Mouse (Mus musculus) heart, embryonic 16.5 days (tissue): ENCODE data around the gene Actrt2. TPM values are rescaled to one million over a fixed set of nuclear protein-coding genes. Genes with fewer than 3 reads are reported as not detected.

Experiments
- ATAC-seq: fragments of 200-750 bp; cut with Nextera tagmentation; replicated peaks from 2 replicates; pipeline ENCODE4 v1.8.0; 2017; ENCODE audit warnings: moderate number of reproducible peaks; ENCODE audit not compliant: insufficient read depth, low FRiP score; ENCODE audit errors: extremely low read depth
- H3K27ac ChIP-seq: fragments of 300-500 bp; sonication (generic); 2 replicates; pipeline ENCODE4 v1.5.1; 2014; ENCODE audit warnings: mild to moderate bottlenecking, low read length, control low read depth, moderate library complexity
- H3K27me3 ChIP-seq: fragments of 300-500 bp; sonication (generic); 2 replicates; pipeline ENCODE4 v1.6.1; 2014; ENCODE audit warnings: low read length, mixed read lengths; ENCODE audit not compliant: control insufficient read depth, insufficient read depth
- H3K36me3 ChIP-seq: fragments of 300-500 bp; sonication (generic); 2 replicates; pipeline ENCODE4 v1.6.1; 2014; ENCODE audit not compliant: control insufficient read depth, insufficient read depth
- H3K4me1 ChIP-seq: fragments of 300-500 bp; sonication (generic); 2 replicates; pipeline ENCODE4 v1.6.1; 2014; ENCODE audit warnings: low read length, mixed read lengths; ENCODE audit not compliant: control insufficient read depth, insufficient read depth
- H3K4me2 ChIP-seq: fragments of 300-500 bp; sonication (generic); 2 replicates; pipeline ENCODE4 v1.6.1; 2014; ENCODE audit warnings: low read depth, mild to moderate bottlenecking, control low read depth, low read length
- H3K4me3 ChIP-seq: fragments of 300-500 bp; sonication (generic); 2 replicates; pipeline ENCODE4 v1.5.1; 2014; ENCODE audit warnings: mild to moderate bottlenecking, control low read depth, low read length
- H3K9ac ChIP-seq: fragments of 300-500 bp; sonication (generic); 2 replicates; pipeline ENCODE4 v1.6.1; 2014; ENCODE audit warnings: low read length, control low read depth
- H3K9me3 ChIP-seq: fragments of 300-500 bp; sonication (generic); replicated peaks from 2 replicates; pipeline ENCODE4 v1.6.1; 2016; ENCODE audit warnings: low read length; ENCODE audit not compliant: control insufficient read depth
- WGBS: fragments of 180-500 bp; shearing (Covaris S2); extraction: QIAGEN DNeasy Blood & Tissue Kit; methylation state at CpG from one replicate; pipeline ENCODE4 v1.1.7; 2014; 5-methylcytosine and 5-hydroxymethylcytosine counted together
- polyA plus RNA-seq: library from polyadenylated mRNA; unstranded; fragments of >200 nt; fragmentation: Nextera tagmentation; extraction: Ambion mirVana; gene quantifications from 2 replicates; pipeline ENCODE4 v1.2.1, GENCODE M21; 2015

Actrt2 gene
- polyA plus RNA-seq, 1 experiment from 2014 or later = not detected

DNA sequence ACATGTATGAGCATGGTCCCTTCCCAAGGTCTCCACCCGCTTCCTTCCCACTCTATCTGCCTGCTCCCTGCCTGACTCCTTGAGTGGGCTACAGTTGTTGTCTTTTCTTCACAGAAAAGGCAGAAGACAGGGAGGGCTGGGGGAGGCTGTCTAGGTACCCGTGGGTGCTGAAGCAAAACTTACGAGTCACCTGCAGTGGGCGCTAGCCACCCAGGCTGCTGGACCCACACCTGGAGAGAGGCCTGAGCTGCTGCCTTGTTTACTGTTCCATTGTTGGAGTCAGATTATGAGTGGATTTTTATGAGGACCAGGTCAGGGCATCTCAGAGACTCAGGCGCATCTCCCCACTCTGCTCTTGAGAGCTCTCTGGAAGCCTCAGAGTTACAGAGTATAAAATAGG is 28.9 kb upstream of the Actrt2 start:
- Histone ChIP-seq H3K36me3 (no peaks in the 10 kb centered on the region), H3K4me2 (no peak overlapping the region), H3K4me1 (peaks cover 20% of the 10 kb centered on the region), H3K9me3 (no peaks in the 10 kb centered on the region), H3K27ac (no peak overlapping the region), H3K27me3 (no peaks in the 10 kb centered on the region; the same call in 1 of the 2 replicates), H3K9ac (no peak overlapping the region), H3K4me3 (no peak overlapping the region)
- no peak for ATAC-seq
- WGBS = 69% methylated on average over 5 of the region's 5 CpGs

DNA sequence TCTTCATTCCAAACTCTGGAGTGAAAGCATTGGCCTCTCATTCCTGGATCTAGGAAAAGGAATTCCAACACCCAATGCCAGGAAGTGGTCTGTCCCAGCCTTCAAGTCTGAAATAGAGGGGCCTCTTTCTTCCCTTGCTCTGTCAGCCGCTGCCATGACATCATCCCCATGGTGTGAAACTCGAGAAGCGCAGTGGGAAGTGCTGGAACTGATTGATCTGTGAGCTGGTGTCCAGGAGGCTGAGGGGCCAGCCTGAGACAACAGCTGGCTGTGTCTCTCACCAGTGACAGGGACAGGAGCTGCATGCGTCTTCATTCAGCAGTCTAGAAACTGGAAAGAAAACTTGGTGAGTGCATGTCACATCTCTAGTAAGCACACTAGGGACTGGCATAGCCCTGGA is 28.5 kb upstream of the Actrt2 start:
- H3K36me3 ChIP-seq = no peaks in the 10 kb centered on the region
- no peaks in the 10 kb centered on the region for H3K9me3 ChIP-seq
- 12% methylated on average over 4 of the region's 4 CpGs for WGBS
- H3K27ac ChIP-seq = no peak overlapping the region
- H3K27me3 ChIP-seq = no peaks in the 10 kb centered on the region; the same call in 1 of the 2 replicates
- no peak overlapping the region for H3K4me2 ChIP-seq
- H3K9ac ChIP-seq = no peak overlapping the region
- ATAC-seq = no peak
- peaks cover 16% of the 10 kb centered on the region for H3K4me1 ChIP-seq
- H3K4me3 ChIP-seq = no peak overlapping the region

DNA sequence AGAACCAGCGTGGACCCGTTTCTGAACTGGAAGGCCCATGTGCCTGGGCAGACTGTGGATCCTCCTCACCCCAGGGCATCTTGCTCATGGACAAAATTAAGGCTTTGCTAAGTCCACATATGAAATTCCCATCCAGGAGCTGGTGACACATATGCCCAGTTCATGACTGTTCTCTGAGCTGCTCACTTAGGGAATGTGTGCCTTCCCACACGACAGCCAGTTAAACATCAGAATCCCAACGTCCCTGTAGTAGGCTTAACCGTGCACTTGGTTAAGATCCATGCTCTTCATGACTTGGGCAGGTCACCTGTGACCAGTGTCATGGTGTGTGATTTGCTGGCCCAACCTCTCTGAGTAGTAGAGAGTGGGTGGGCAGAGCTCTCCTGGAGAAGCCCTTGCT is 26.7 kb upstream of the Actrt2 start:
- WGBS = 88% methylated on average over 5 of the region's 5 CpGs
- H3K36me3 ChIP-seq = no peaks in the 10 kb centered on the region
- peaks cover 3% of the 10 kb centered on the region; the same call in 1 of the 2 replicates for H3K4me1 ChIP-seq
- H3K4me3 ChIP-seq = no peak overlapping the region
- H3K9me3 ChIP-seq = no peaks in the 10 kb centered on the region
- no peak overlapping the region for H3K27ac ChIP-seq
- H3K4me2 ChIP-seq = no peak overlapping the region
- no peak for ATAC-seq
- no peak overlapping the region for H3K9ac ChIP-seq
- H3K27me3 ChIP-seq = no peaks in the 10 kb centered on the region; the same call in 1 of the 2 replicates

DNA sequence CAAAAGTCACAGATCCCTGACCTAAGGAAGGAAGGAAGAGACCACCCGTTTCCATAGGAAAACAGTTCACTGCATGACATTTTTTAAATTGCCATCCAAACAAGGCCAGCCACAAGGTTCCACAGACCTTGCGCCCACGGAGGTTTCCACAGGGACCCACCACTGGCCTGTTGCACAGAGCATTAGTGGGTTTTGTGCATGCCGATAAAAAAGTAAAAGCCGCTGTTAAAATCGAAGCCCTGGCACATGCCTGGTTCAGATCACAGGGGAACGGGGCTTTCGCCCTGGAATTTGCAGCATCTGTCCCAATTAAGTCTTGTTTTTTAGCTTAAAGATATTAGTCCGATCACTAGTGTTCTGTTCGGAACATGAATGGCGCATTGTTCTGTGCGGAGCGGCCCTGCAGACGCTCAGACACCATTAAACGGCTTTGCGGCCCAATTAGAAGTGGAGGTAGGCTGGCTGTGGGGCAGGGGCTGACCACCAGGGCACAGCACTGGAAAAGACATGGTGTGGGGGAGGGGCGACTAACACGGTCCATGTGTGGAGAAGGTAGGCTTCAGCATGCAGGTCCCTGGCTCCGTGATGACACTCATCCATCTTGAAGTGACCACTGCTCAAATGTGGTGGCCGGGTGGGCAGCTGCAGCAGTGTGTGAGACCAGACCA is 25.8 kb upstream of the Actrt2 start:
- 78% methylated on average over 20 of the region's 20 CpGs for WGBS

DNA sequence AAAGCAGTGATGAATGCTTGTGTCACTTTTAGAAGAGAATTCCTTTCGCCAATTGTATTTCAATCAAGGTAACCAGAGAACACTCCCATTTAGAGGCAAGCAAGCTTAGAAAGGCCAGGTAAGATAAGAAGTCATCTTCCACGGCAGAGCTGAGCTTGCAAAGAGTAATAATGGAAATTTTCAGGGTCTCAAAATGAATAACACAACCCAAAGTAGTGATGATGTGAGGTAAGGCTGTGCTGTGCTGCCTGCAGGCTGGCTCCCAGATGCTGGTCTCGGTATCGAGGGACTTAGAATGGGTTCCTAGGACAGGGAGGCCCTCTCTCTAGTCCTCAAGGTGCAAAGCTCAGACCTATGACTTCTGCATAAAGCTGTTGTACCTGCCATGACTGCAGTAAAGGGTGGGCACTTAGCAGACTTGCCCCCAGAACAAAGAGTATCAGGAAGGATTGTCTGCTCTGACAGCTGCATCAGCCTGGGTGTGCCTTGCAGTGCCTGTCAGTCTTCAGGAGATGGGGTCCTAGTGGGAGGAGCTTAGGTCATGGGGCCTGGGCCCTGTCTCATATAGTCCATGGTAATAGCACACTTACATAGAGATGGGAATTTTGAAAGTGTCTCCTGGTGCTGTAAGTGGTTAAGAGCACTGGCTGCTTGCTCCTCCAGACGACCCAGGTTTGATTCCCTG is 15.5 kb upstream of the Actrt2 start:
- Histone ChIP-seq H3K27ac (no peak overlapping the region), H3K27me3 (no peaks in the 10 kb centered on the region), H3K4me2 (no peak overlapping the region), H3K36me3 (no peaks in the 10 kb centered on the region), H3K4me3 (no peak overlapping the region), H3K9me3 (no peaks in the 10 kb centered on the region), H3K9ac (no peak overlapping the region), H3K4me1 (no peaks in the 10 kb centered on the region)
- no peak for ATAC-seq
- 74% methylated on average over 5 of the region's 5 CpGs for WGBS

More for the DNA sequence above, 25.8 kb upstream of the Actrt2 start:
- Histone ChIP-seq H3K4me2 (no peak overlapping the region), H3K27ac (no peak overlapping the region), H3K4me3 (no peak overlapping the region), H3K9me3 (no peaks in the 10 kb centered on the region), H3K4me1 (no peaks in the 10 kb centered on the region), H3K27me3 (no peaks in the 10 kb centered on the region; the same call in 1 of the 2 replicates), H3K36me3 (no peaks in the 10 kb centered on the region), H3K9ac (no peak overlapping the region)
- ATAC-seq = no peak

DNA sequence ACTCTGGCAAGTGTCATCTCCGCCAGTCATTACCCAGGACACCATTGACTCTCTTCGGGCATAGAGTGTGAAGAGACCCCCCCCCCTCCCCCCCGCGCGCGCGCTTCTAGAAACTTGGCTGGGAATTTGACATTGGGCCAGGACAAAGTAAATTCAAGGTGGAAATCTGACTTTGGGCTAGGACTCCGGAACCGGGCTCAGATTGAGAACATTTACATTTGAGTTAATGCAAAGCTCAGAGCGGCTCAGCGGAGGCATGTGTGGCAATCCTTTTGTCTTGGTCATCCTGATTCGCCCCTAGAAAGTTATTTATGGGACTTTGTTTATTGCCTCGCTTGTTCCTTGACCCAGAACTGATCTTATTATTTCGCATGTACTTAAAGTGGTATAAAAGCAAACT is 14.6 kb upstream of the Actrt2 start:
- Histone ChIP-seq H3K36me3 (no peaks in the 10 kb centered on the region), H3K4me3 (no peak overlapping the region), H3K4me2 (no peak overlapping the region), H3K27me3 (no peaks in the 10 kb centered on the region), H3K4me1 (no peaks in the 10 kb centered on the region), H3K27ac (no peak overlapping the region), H3K9me3 (no peaks in the 10 kb centered on the region), H3K9ac (no peak overlapping the region)
- ATAC-seq = no peak
- WGBS = 64% methylated on average over 14 of the region's 14 CpGs

DNA sequence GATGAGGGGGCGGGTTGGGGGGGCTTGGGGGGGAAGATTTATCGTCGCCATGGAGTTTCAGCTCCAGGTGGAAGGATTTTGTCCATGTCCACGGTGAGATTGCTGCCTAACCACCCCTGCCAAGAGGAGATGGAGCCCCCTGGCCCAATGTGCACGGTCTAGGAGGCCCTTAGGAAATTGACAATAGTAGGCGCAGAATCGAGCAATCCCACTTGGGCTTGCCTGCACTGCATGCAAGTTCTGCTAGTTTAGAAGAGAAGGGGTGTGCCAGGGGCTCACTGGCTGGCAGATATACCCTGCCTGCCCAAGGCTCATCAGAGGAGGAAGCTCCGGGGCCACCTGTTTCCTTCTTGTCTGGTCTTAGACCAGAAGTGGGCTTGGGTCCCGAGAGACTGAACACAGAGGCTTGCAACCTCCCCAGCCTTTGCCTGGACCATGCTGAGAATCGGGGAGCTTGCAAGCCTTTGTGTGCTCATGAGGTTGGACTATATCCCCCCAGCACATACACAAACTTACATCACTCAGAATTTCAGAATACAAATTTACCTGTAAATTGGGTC is 7.9 kb upstream of the Actrt2 start:
- Histone ChIP-seq H3K27me3 (peaks cover 8% of the 10 kb centered on the region; the same call in 1 of the 2 replicates), H3K9me3 (no peaks in the 10 kb centered on the region)

DNA sequence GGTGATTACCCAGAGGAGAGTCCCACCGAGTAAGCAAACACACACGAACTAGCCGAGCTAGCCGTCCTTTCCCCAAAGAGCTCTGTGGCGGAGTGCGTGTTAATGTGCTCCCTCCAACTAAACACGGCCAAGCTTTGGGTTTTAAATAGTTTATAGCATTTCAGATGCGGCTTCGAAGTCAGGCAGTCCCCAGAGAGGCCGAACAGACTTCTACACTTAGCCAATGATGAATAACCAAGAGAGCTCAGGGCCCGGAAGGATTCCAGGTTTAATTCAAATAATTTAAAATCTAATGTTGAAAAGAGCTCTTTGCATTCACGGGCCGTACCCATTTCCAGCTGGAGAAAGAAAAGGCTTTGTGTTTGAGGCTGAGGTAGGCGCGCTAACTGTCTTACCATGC is 7.3 kb upstream of the Actrt2 start:
- peaks cover 8% of the 10 kb centered on the region; the same call in 1 of the 2 replicates for H3K27me3 ChIP-seq
- no peak overlapping the region for H3K4me3 ChIP-seq
- WGBS = 58% methylated on average over 15 of the region's 15 CpGs
- H3K9ac ChIP-seq = no peak overlapping the region
- H3K4me2 ChIP-seq = no peak overlapping the region
- H3K27ac ChIP-seq = no peak overlapping the region
- no peaks in the 10 kb centered on the region for H3K9me3 ChIP-seq
- no peaks in the 10 kb centered on the region for H3K4me1 ChIP-seq
- H3K36me3 ChIP-seq = no peaks in the 10 kb centered on the region
- ATAC-seq = no peak

More for the DNA sequence above, 7.9 kb upstream of the Actrt2 start:
- no peak for ATAC-seq
- Histone ChIP-seq H3K36me3 (no peaks in the 10 kb centered on the region), H3K27ac (no peak overlapping the region), H3K4me3 (no peak overlapping the region), H3K9ac (no peak overlapping the region), H3K4me1 (no peaks in the 10 kb centered on the region), H3K4me2 (no peak overlapping the region)
- WGBS = 66% methylated on average over 10 of the region's 10 CpGs

DNA sequence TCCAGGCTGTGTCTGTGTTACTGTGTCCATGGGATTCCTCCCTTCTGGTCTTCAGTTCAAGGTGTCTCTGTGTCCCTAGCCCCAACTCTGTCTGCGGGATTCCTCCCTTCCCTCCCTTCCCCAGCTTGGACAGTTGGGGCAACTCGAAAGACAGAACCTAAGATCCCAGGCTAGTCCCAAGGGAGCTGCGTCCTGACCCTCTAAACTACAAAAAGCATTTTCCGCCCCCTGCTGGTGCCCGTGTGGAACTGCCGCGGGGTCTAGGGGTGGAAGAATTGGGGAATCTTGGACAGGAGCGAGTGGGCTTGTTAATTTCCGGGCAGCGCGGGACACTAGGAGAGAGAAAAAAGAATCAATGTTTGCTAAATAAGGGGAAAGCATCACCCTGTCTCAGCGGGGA is 6.9 kb upstream of the Actrt2 start:
- H3K4me3 ChIP-seq = no peak overlapping the region
- WGBS = 6% methylated on average over 12 of the region's 12 CpGs
- no peak overlapping the region for H3K4me2 ChIP-seq
- H3K9ac ChIP-seq = no peak overlapping the region
- no peaks in the 10 kb centered on the region for H3K4me1 ChIP-seq
- ATAC-seq = no peak
- H3K36me3 ChIP-seq = no peaks in the 10 kb centered on the region
- H3K27ac ChIP-seq = no peak overlapping the region
- H3K9me3 ChIP-seq = no peaks in the 10 kb centered on the region
- H3K27me3 ChIP-seq = peaks cover 8% of the 10 kb centered on the region; the same call in 1 of the 2 replicates
